Mouse (Mus musculus): ENCODE data around the gene Tars.

DNA sequence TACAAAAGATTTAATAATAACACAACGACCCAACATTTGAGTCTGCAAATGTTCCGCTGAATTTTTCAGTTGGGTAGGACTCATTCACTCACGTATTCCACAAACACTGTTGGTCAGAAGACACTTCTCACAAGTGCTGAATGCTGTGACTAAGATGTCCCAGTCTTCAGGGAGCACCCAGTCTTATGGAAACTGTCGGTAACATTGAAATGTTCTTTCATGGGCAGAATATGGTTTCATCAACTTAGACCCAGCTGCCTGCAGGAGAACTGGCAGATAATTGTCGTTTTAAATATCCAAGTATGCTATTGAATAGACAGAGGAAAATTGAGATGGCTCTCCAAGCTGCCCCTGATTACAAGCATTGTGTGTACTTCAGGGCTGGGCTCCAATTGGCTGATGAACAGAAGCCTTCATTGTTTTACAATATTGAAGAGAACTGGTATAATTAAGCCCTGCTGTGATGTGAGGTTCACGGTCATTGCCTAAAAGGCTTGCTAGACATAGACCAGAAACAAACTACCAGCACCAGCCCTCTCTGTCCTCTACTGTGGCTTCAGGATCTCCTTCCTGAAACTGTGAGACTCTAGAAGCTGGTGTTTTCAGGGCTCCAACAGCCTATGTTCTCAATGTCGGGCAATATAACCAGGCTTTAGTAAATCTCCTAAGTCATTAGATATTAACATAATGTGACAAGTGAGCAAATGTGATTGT is 59.8 kb downstream of the Tars start:
- TF ChIP-seq POLR2A (IDR thresholded peaks at IDR 0.05; ENCODE audit: control insufficient read depth, low read depth, low read length) (no peak), CTCF (IDR thresholded peaks at IDR 0.05; ENCODE audit: control insufficient read depth, insufficient read depth, insufficient replicate concordance, low read depth, low read length) (no peak)
